ENCODE assay signal across 7 mouse cellular contexts in the genomic region with DNA sequence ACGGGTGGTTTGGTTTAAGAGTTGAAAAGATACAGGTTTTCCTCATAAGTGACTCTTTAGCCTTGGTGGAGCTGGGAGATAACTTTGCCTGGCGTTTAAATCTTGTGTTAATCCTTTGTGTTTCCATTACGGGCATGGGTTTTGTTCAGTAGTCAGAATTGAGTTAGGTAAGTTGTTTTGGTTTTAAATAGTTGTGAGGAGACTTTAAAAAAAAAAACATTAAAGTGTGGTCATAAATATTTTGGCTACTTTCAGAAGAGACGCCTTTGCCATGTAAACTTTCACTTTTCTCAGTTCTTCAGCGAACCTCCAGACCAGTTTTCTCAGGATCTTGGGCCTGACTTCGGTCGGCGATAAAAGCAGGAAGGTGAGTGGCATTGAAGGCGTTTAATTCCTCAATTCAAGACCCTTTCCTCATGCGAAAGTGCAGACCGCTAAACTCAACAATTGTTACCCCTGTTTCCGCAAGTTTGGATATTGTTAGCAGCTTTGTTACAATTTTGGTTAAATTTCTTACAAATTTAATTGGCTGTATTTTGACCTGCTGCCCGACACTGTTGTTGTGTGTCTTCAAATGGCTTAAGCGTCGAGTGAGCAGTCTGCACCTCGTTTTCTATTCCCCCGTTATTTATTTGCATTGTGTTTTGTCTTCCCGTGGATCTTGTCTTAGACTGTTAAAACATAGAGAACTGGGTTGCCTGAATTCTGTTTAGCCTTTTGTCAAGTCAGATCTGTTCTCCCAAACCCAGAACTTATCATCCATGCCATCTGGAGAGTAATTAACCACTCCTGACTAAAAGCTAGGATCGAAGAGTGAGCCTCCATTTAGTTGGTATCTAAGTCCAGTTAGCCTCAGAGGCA. TPM values are rescaled to one million over a fixed set of nuclear protein-coding genes. Genes with fewer than 3 reads are reported as not detected.
A peak's percentile ranks its signal among the peaks of the same experiment; 100 is the strongest.
DNase-seq lines count a peak whose midpoint lies in the region; ATAC-seq and TF ChIP-seq lines count a peak whose summit lies in the region.

No protein-coding gene starts in this region.

- H3K36me3 ChIP-seq in testis, adult 2 months (ENCODE audit: control insufficient read depth, insufficient read depth, low read length) = no peaks in the 10 kb centered on the region; the same call in 1 of the 2 replicates
- peaks cover 15% of the 10 kb centered on the region for H3K36me3 ChIP-seq in intestine, embryonic 15.5 days
- H3K36me3 ChIP-seq in midbrain, embryonic 16.5 days (ENCODE audit: control insufficient read depth, insufficient read depth, low read length) = peaks cover 2% of the 10 kb centered on the region; the same call in 1 of the 2 replicates

- no peaks in the 10 kb centered on the region for H3K9me3 ChIP-seq in intestine, embryonic 15.5 days
- H3K9me3 ChIP-seq in midbrain, embryonic 16.5 days (replicated peaks; ENCODE audit: control insufficient read depth, low read length, poor library complexity, severe bottlenecking) = no peaks in the 10 kb centered on the region

- no peak for DNase-seq in testis, postnatal 10 days (ENCODE audit: low spot score)
- DNase-seq in embryo, embryonic 10.5 days (ENCODE audit: low spot score) = peak; percentile 52
- no peak for DNase-seq in gastrocnemius, postnatal 10 days
- DNase-seq in gastrocnemius, adult 18-20 months (ENCODE audit: low spot score) = no peak

- ATAC-seq in intestine, embryonic 15.5 days = no peak
- ATAC-seq in midbrain, embryonic 16.5 days = no peak

- no peak for TF ChIP-seq CTCF in testis, adult 2 months (IDR thresholded peaks at IDR 0.05; ENCODE audit: control insufficient read depth, insufficient read depth, insufficient replicate concordance, low read depth, low read length)

- peak overlapping the region; percentile 92 for H3K4me3 ChIP-seq in testis, adult 2 months (ENCODE audit: control insufficient read depth, low read depth, low read length)
- H3K4me3 ChIP-seq in intestine, embryonic 15.5 days (replicated peaks) = peak overlapping the region; percentile 74
- peak overlapping the region; percentile 91 for H3K4me3 ChIP-seq in midbrain, embryonic 16.5 days (ENCODE audit: low read depth, low read length)

- peak overlapping the region; percentile 65 for H3K4me2 ChIP-seq in intestine, embryonic 15.5 days (replicated peaks)
- peak overlapping the region; percentile 92 for H3K4me2 ChIP-seq in midbrain, embryonic 16.5 days (ENCODE audit: low read length)

- peak overlapping the region; percentile 95 for H3K27ac ChIP-seq in testis, adult 2 months (ENCODE audit: control insufficient read depth, insufficient read depth, low read depth, low read length)
- H3K27ac ChIP-seq in intestine, embryonic 15.5 days = peak overlapping the region; percentile 94
- H3K27ac ChIP-seq in midbrain, embryonic 16.5 days (ENCODE audit: low read length) = peak overlapping the region; percentile 92

- H3K27me3 ChIP-seq in testis, adult 2 months (ENCODE audit: control insufficient read depth, insufficient read depth, low read length) = no peaks in the 10 kb centered on the region
- H3K27me3 ChIP-seq in intestine, embryonic 15.5 days (replicated peaks) = no peaks in the 10 kb centered on the region
- no peaks in the 10 kb centered on the region for H3K27me3 ChIP-seq in midbrain, embryonic 16.5 days (ENCODE audit: control insufficient read depth, insufficient read depth, low read depth, low read length)

- H3K9ac ChIP-seq in intestine, embryonic 15.5 days = peak overlapping the region; percentile 89
- H3K9ac ChIP-seq in midbrain, embryonic 16.5 days (ENCODE audit: low read depth, low read length) = peak overlapping the region; percentile 99

- WGBS in intestine, embryonic 15.5 days = 7% methylated on average over 19 of the region's 19 CpGs
- WGBS in midbrain, embryonic 16.5 days = 14% methylated on average over 19 of the region's 19 CpGs

- no peak for TF ChIP-seq POLR2A in testis, adult 2 months (IDR thresholded peaks at IDR 0.05; ENCODE audit: control insufficient read depth, low read depth, low read length)

- peaks cover 2% of the 10 kb centered on the region for H3K4me1 ChIP-seq in testis, adult 2 months (ENCODE audit: control insufficient read depth, insufficient read depth, low read length)
- no peaks in the 10 kb centered on the region; the same call in 1 of the 2 replicates for H3K4me1 ChIP-seq in intestine, embryonic 15.5 days (replicated peaks)
- H3K4me1 ChIP-seq in midbrain, embryonic 16.5 days (ENCODE audit: control insufficient read depth, insufficient read depth, low read length) = peaks cover 23% of the 10 kb centered on the region

RNA-seq across cellular contexts. Expression of a gene that starts 1.3 kb away (rescaled TPM):
- polyA plus RNA-seq in testis, adult 2 months (2012; rRNA removed) = 53.2 and 55.6 TPM in 2 replicates
- 98.2 and 101 TPM in 2 replicates for polyA plus RNA-seq in intestine, embryonic 15.5 days (2015; fragmentation: Nextera tagmentation; extraction: Ambion mirVana)
- polyA plus RNA-seq in midbrain, embryonic 16.5 days (2015; fragmentation: Nextera tagmentation; extraction: Ambion mirVana) = 84.7 and 84.9 TPM in 2 replicates
- 100 to 1,000 TPM; 132 to 146 TPM for total RNA-seq in gastrocnemius, postnatal 10 days (2021)
- 100 to 1,000 TPM; 192 to 193 TPM for total RNA-seq in gastrocnemius, adult 18-20 months (2021)

RNA-seq across cellular contexts. Expression of a gene that starts 22.6 kb away (rescaled TPM):
- 22.3 and 25.8 TPM in 2 replicates for polyA plus RNA-seq in testis, adult 2 months (2012; rRNA removed)
- polyA plus RNA-seq in intestine, embryonic 15.5 days (2015; fragmentation: Nextera tagmentation; extraction: Ambion mirVana) = 143 and 144 TPM in 2 replicates
- 160 and 162 TPM in 2 replicates for polyA plus RNA-seq in midbrain, embryonic 16.5 days (2015; fragmentation: Nextera tagmentation; extraction: Ambion mirVana)
- total RNA-seq in gastrocnemius, postnatal 10 days (2021) = 100 to 1,000 TPM; 104 to 106 TPM
- 10 to 100 TPM; 74.8 to 76.0 TPM for total RNA-seq in gastrocnemius, adult 18-20 months (2021)

RNA-seq across cellular contexts. Expression of a gene that starts 57.4 kb away (rescaled TPM):
- polyA plus RNA-seq in testis, adult 2 months (2012; rRNA removed) = 15.8 and 17.5 TPM in 2 replicates
- 86.4 and 89.0 TPM in 2 replicates for polyA plus RNA-seq in intestine, embryonic 15.5 days (2015; fragmentation: Nextera tagmentation; extraction: Ambion mirVana)
- polyA plus RNA-seq in midbrain, embryonic 16.5 days (2015; fragmentation: Nextera tagmentation; extraction: Ambion mirVana) = 460 and 525 TPM in 2 replicates
- 10 to 100 TPM; 72.5 to 82.1 TPM for total RNA-seq in gastrocnemius, postnatal 10 days (2021)
- 10 to 100 TPM; 20.2 to 33.2 TPM for total RNA-seq in gastrocnemius, adult 18-20 months (2021)
